Mouse (Mus musculus) CD4-positive, CD25-positive, alpha-beta regulatory T cell, adult 2 months (primary cell): ENCODE results near the gene Bcl2a1d.
"Not testable (repeated sequence)": the region's sequence is repeated elsewhere in the genome, so short reads cannot be mapped to it uniquely, and the experiment has no call there.

ENCODE experiments used
- DNase-seq: peaks from one replicate; pipeline ENCODE4 v3.0.0-alpha.2; 2012; ENCODE audit warnings: low read depth, low spot score

The Bcl2a1d gene

DNA sequence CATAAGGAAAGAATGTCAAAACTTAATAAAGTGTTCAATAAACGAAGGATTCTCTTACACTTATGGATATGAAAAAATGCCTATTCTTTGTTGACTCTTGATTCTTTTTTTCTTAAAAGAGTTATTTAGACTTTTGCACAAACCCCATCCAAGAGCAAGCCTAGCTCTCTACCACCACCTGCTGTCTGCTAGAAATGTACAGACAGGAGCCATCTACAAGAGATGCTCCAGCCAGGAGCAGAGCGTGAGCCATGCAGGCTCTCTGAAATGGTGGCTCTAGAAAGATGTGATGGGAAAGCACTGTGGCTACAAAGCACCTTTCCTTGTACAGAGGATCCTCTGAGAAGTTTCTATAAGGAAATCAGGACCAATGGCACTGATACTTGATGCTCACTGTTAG is 33.0 kb downstream of the Bcl2a1d start:
- not testable (repeated sequence) for DNase-seq

DNA sequence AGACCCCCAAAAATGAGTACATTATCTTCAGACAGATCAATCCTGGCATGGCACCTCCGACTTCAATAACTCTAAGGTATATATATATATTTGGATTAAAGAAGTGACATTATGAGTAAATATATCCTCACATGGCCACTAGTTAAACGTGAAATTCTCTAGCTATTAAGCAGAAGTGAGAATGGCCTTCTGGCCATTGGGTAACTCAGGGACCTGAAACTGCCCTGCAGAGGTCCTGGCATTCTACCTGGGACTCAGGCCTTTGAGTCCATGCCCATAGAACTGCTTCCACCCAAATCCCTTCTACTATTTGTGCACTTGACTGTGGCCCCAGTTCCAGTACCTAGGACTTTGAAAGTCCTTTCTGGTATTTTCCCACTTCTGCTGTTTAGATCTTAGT is 40.4 kb downstream of the Bcl2a1d start:
- DNase-seq = not testable (repeated sequence)

DNA sequence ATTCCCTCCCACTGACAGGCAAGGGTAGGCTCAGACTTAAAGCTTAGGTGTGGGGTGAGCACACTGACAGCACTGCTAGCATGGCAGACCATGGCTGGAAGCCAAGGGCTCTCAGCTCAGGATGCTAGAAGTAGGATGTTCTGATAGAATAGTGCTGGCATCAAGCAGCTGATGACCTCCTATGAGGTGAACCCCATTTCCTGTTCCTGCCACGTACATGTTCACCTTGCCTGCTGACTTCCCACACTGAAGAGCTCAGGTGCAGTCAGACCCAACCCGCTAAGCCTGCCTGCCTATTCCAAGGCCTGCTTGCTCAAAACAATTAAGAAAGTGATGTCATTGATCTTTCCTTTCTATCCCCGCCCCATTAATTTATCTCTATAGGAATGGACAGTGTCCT is 42.3 kb downstream of the Bcl2a1d start:
- DNase-seq = not testable (repeated sequence)

DNA sequence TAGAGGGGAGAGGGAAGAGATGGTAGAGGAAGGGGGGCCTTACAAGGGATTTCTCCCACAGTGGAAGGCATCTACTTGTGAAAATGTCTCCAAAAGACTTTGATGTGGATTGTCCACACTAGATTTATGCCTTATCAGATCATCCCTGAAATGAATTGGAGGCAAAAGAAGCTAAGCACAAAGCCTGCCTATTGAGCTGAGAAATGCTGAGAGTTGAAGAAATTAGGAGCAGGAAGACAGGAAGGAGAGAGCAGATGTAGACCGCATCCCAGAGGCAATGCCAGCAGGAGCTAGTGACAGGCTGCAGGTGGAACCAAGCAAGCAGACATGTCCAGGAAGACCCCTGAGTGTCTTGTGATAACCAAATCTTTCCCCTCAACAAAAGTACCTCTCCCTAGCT is 45.0 kb downstream of the Bcl2a1d start:
- not testable (repeated sequence) for DNase-seq
